In the genomic region with DNA sequence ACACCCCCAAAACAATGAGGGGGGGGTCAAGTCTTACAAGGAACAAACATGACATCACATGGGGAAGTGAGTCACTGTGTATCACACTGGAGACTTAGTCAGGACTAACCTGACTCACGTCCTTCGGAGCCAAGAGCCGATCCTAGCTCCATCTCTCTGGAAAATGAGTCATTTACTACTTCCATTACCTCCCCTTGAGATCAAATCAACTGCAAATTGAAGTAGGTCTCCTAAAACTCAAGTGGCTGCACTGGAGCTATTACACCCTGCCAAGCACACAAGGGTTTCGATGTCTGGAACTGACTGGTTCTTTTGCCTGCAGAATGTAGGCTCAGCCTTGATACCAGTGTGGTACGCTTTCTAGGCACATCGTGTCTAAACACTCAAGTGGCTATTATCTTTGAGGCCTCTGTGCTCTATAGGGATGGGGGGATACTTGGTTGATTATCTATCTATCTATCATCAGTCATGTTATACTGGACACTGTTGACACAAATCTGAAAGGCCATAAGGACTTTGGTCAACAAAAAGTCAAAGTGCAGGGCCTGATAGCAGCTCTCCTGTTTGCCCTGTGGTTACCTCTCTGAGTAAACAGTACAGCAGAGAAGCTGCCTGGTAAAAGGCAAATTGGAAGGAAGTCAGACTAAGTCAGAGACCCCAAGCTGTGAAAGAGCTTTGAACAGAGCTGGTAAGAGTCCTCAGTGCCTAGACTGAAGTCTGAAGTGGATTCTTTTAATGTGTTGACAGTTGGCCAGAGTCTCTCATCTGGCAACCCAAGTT, we compare ENCODE assay signal across 8 mouse cellular contexts.
DNase-seq lines count a peak whose midpoint lies in the region; ATAC-seq and TF ChIP-seq lines count a peak whose summit lies in the region.

No protein-coding gene starts in this region.

- no peaks in the 10 kb centered on the region for H3K36me3 ChIP-seq in liver, adult 2 months (ENCODE audit: control insufficient read depth, insufficient read depth, low read length)
- H3K36me3 ChIP-seq in liver, embryonic 14.5 days (replicated peaks; ENCODE audit: control insufficient read depth, insufficient read depth, low read depth) = no peaks in the 10 kb centered on the region
- H3K36me3 ChIP-seq in stomach, embryonic 15.5 days = no peaks in the 10 kb centered on the region
- H3K36me3 ChIP-seq in thymus, adult 2 months (ENCODE audit: control insufficient read depth, insufficient read depth, low read length) = no peaks in the 10 kb centered on the region

- no peaks in the 10 kb centered on the region for H3K79me2 ChIP-seq in liver, adult 2 months (ENCODE audit: control insufficient read depth, insufficient read depth, low read length)

- no peaks in the 10 kb centered on the region for H3K27me3 ChIP-seq in liver, adult 2 months (ENCODE audit: control insufficient read depth, insufficient read depth, low read length)
- no peaks in the 10 kb centered on the region for H3K27me3 ChIP-seq in liver, embryonic 14.5 days (ENCODE audit: control insufficient read depth, insufficient read depth, low read length)
- H3K27me3 ChIP-seq in stomach, embryonic 15.5 days (replicated peaks) = no peaks in the 10 kb centered on the region
- no peaks in the 10 kb centered on the region for H3K27me3 ChIP-seq in thymus, adult 2 months (ENCODE audit: control insufficient read depth, insufficient read depth, low read length)

- no peak overlapping the region for H3K4me3 ChIP-seq in liver, adult 2 months (ENCODE audit: insufficient read depth, low read depth, low read length)
- H3K4me3 ChIP-seq in liver, embryonic 14.5 days (ENCODE audit: insufficient read depth in 1 of 2, low read depth in 2 of 2, low read length in 2 of 2) = no peak overlapping the region
- H3K4me3 ChIP-seq in stomach, embryonic 15.5 days (replicated peaks) = no peak overlapping the region
- no peak overlapping the region for H3K4me3 ChIP-seq in thymus, adult 2 months (ENCODE audit: control insufficient read depth, insufficient read depth, low read length)

- H3K9ac ChIP-seq in liver, adult 2 months (ENCODE audit: low read depth, low read length) = 0 out of 2 replicates have a peak overlapping the region, but pooled peaks have one; percentile 33
- no peak overlapping the region for H3K9ac ChIP-seq in liver, embryonic 14.5 days (replicated peaks)
- H3K9ac ChIP-seq in stomach, embryonic 15.5 days = no peak overlapping the region

- H3K9me3 ChIP-seq in liver, embryonic 14.5 days (ENCODE audit: control insufficient read depth, low read length) = no peaks in the 10 kb centered on the region
- no peaks in the 10 kb centered on the region for H3K9me3 ChIP-seq in stomach, embryonic 15.5 days

- no peak for TF ChIP-seq CTCF in liver, adult 2 months (IDR thresholded peaks at IDR 0.05; ENCODE audit: low read depth, low read length)
- TF ChIP-seq CTCF in liver, embryonic 14.5 days (IDR thresholded peaks at IDR 0.05; ENCODE audit: low read depth) = no peak
- TF ChIP-seq CTCF in thymus, adult 2 months (IDR thresholded peaks at IDR 0.05; ENCODE audit: borderline replicate concordance, control insufficient read depth, extremely low read depth, insufficient read depth, low read length, poor library complexity) = no peak

- peaks cover 7% of the 10 kb centered on the region for H3K4me1 ChIP-seq in liver, adult 2 months (ENCODE audit: control insufficient read depth, insufficient read depth, low read length)
- peaks cover 0 to 15% of the 10 kb centered on the region in 2 experiments; a peak in 2 of 4 replicates for H3K4me1 ChIP-seq in liver, embryonic 14.5 days (replicated peaks; ENCODE audit: control insufficient read depth in 2 of 2, insufficient read depth in 2 of 2, low read length in 1 of 2)
- H3K4me1 ChIP-seq in stomach, embryonic 15.5 days = no peaks in the 10 kb centered on the region
- H3K4me1 ChIP-seq in thymus, adult 2 months (replicated peaks; ENCODE audit: control insufficient read depth, insufficient read depth, low read length) = peaks cover 8% of the 10 kb centered on the region

- peak; percentile 95 for DNase-seq in liver, adult 2 months (ENCODE audit: extremely low read depth, low read depth, low spot score)
- DNase-seq in liver = no peak
- peak; percentile 89 for DNase-seq in fibroblast of lung, adult 2 months (ENCODE audit: low read depth)
- no peak for DNase-seq in liver, embryonic 14.5 days (ENCODE audit: low read depth in 3 of 3, low spot score in 3 of 3)
- DNase-seq in urinary bladder, postnatal 25 days (ENCODE audit: low spot score) = no peak
- DNase-seq in thymus, adult 2 months = no peak

- H3K4me2 ChIP-seq in liver, embryonic 14.5 days (ENCODE audit: low read depth) = no peak overlapping the region
- H3K4me2 ChIP-seq in stomach, embryonic 15.5 days = no peak overlapping the region

- TF ChIP-seq EP300 in liver, embryonic 14.5 days (IDR thresholded peaks at IDR 0.05; ENCODE audit: low read depth) = no peak

- H3K27ac ChIP-seq in liver, adult 2 months (replicated peaks; ENCODE audit: insufficient read depth, low read depth, low read length) = peak overlapping the region; percentile 89
- no peak overlapping the region for H3K27ac ChIP-seq in liver, embryonic 14.5 days
- no peak overlapping the region for H3K27ac ChIP-seq in stomach, embryonic 15.5 days
- no peak overlapping the region for H3K27ac ChIP-seq in thymus, adult 2 months (ENCODE audit: control insufficient read depth, insufficient read depth, low read length)

- no peak for TF ChIP-seq POLR2A in liver, adult 2 months (IDR thresholded peaks at IDR 0.05; ENCODE audit: extremely low read depth, insufficient read depth, low read length)
- no peak for TF ChIP-seq POLR2A in thymus, adult 2 months (IDR thresholded peaks at IDR 0.05; ENCODE audit: control insufficient read depth, extremely low read depth, insufficient read depth, low read length, poor library complexity)

- ATAC-seq in liver, embryonic 14.5 days (ENCODE audit: insufficient read depth) = peak; percentile 65
- ATAC-seq in stomach, embryonic 15.5 days (ENCODE audit: insufficient read depth, low FRiP score, low read depth) = peak; percentile 58; the same call in 1 of the 2 replicates
- no peak for ATAC-seq in erythroid progenitor cell, adult 5-6 weeks (replicated peaks; ENCODE audit: low FRiP score, poor library complexity, severe bottlenecking)

- WGBS in liver, adult 2 months = 24% methylated on average over 6 of the region's 6 CpGs
- 44% methylated on average over 6 of the region's 6 CpGs for WGBS in liver, embryonic 14.5 days (ENCODE audit: insufficient replicate concordance)
- 49% methylated on average over 6 of the region's 6 CpGs for WGBS in stomach, embryonic 15.5 days
- WGBS in thymus, adult 2 months = 89% methylated on average over 6 of the region's 6 CpGs

Comparison
In these comparisons a context has a peak if more than half of its experiments do, and no peak if none do; other contexts are left out.
1. DNase-seq: peak in liver, adult 2 months (single experiment) and fibroblast of lung, adult 2 months (single experiment); none in liver (single experiment), liver, embryonic 14.5 days (0 of 3), urinary bladder, postnatal 25 days (single experiment) and thymus, adult 2 months (single experiment).